Mouse (Mus musculus) T-helper 17 cell (primary cell): Measurements from ENCODE around the gene Adamtsl1.

ENCODE experiments used
- in situ Hi-C, 2 experiments: fragments of 300-600 bp; cut with MboI, MseI; formaldehyde crosslinking; loops; 1 replicate in 1 of 2; 2 replicates in 1 of 2; pipeline ENCODE4 v1.15.1; 2025; ENCODE audit warnings: high pct_unique_total_duplicates in 2 of 2

Gene Adamtsl1

GRCm38 (mm10) chr4:86310806-86311730, 797.1 kb downstream of the Adamtsl1 start:
- in situ Hi-C loops: no loop called here

- in situ Hi-C loops: no loop called here
Observed at GRCm38 (mm10) chr4:86312366-86312765, 798.4 kb downstream of the Adamtsl1 start.

GRCm38 (mm10) chr4:86314442-86314841, 800.5 kb downstream of the Adamtsl1 start:
- in situ Hi-C loops: no loop called here

- in situ Hi-C loops: no loop called here
Observed at GRCm38 (mm10) chr4:86315122-86315521, 801.1 kb downstream of the Adamtsl1 start.

- in situ Hi-C loops: no loop called here
Observed at GRCm38 (mm10) chr4:86317916-86318542, 804.1 kb downstream of the Adamtsl1 start.

GRCm38 (mm10) chr4:86325411-86325810, 811.4 kb downstream of the Adamtsl1 start:
- in situ Hi-C loops: loop anchor here in 1 of 2 experiments (5.0 kb wide), 1 partner anchor 558 kb away; no protein-coding TSS in a partner anchor

GRCm38 (mm10) chr4:86326003-86326402, 812.0 kb downstream of the Adamtsl1 start:
- in situ Hi-C loops: loop anchor here in 1 of 2 experiments (5.0 kb wide), 1 partner anchor 559 kb away; no protein-coding TSS in a partner anchor

GRCm38 (mm10) chr4:86326638-86327037, 812.7 kb downstream of the Adamtsl1 start:
- in situ Hi-C loops: loop anchor here in 1 of 2 experiments (5.0 kb wide), 1 partner anchor 559 kb away; no protein-coding TSS in a partner anchor

GRCm38 (mm10) chr4:86329481-86329880, 815.5 kb downstream of the Adamtsl1 start:
- in situ Hi-C loops: loop anchor here in 1 of 2 experiments (5.0 kb wide), 1 partner anchor 562 kb away; no protein-coding TSS in a partner anchor

- in situ Hi-C loops: no loop called here
Observed at GRCm38 (mm10) chr4:86335861-86336415, 822.0 kb downstream of the Adamtsl1 start.

- in situ Hi-C loops: no loop called here
Observed at GRCm38 (mm10) chr4:86337216-86337765, 823.3 kb downstream of the Adamtsl1 start.

- in situ Hi-C loops: no loop called here
Observed at GRCm38 (mm10) chr4:86349341-86349740, 835.4 kb downstream of the Adamtsl1 start.

- in situ Hi-C loops: no loop called here
Observed at GRCm38 (mm10) chr4:86352121-86352520, 838.1 kb downstream of the Adamtsl1 start.

GRCm38 (mm10) chr4:86353550-86353949, 839.6 kb downstream of the Adamtsl1 start:
- in situ Hi-C loops: no loop called here

GRCm38 (mm10) chr4:86359398-86359797, 845.4 kb downstream of the Adamtsl1 start:
- in situ Hi-C loops: no loop called here

- in situ Hi-C loops: no loop called here
Observed at GRCm38 (mm10) chr4:86369055-86369454, 855.1 kb downstream of the Adamtsl1 start.

- in situ Hi-C loops: no loop called here
Observed at GRCm38 (mm10) chr4:86373166-86373565, 859.2 kb downstream of the Adamtsl1 start.

GRCm38 (mm10) chr4:86383124-86383523, 869.2 kb downstream of the Adamtsl1 start:
- in situ Hi-C loops: no loop called here

GRCm38 (mm10) chr4:86385121-86385520, 871.1 kb downstream of the Adamtsl1 start:
- in situ Hi-C loops: no loop called here

- in situ Hi-C loops: no loop called here
Observed at GRCm38 (mm10) chr4:86388430-86388829, 874.5 kb downstream of the Adamtsl1 start.

- in situ Hi-C loops: no loop called here
Observed at GRCm38 (mm10) chr4:86391176-86391575, 877.2 kb downstream of the Adamtsl1 start.

GRCm38 (mm10) chr4:86395636-86396035, 881.7 kb downstream of the Adamtsl1 start:
- in situ Hi-C loops: no loop called here
